Mouse (Mus musculus): ENCODE measurements around the gene Snx10.
A peak's percentile ranks its signal among the peaks of the same experiment; 100 is the strongest.

The Snx10 gene

DNA sequence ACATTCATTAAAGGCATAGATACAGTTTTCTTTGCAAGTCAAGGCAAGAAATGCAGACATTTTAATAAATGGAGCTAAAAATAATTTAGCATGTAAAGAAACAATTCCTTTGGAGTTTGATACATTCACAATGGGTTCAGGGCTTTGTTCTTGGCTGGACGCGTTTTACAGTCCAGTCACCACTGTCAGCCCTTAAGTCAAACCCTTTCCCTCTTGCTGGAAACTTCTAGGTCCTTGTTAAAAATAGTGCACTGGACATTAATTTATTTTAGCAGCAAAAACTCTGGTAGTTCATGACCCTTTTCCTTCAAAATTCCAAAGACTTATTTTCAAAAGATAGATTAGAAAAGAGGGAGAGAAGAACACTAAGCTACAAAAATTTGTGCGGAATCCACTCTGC is 68.1 kb downstream of the Snx10 start:
- no peak for DNase-seq

GRCm38 (mm10) chr6:51592356-51593115 is 68.8 kb downstream of the Snx10 start:
- peak; percentile 70 to 80 for DNase-seq

- DNase-seq, result no peak
These were observed 69.8 kb downstream of the Snx10 start for GRCm38 (mm10) chr6:51593446-51594035.

DNA sequence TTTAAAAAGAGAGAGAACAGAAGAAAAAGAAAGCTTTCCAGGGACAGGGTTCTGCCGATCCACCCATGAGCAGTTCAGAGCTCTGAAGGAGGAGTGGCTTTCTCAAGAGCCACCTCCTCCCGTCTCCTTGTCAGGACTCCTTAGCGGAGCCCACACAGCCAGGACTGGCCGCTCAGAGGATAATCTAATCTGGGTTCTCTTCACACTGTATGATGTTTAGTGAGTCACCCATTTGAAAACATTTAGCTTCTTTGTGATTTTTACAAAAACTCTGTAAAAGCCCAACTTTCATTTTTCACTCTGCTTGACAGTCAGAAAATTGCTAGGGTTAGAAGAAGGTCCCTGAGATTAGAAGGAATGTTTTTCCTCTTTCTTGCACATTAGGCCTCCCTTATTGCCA is 70.8 kb downstream of the Snx10 start:
- no peak for DNase-seq

DNA sequence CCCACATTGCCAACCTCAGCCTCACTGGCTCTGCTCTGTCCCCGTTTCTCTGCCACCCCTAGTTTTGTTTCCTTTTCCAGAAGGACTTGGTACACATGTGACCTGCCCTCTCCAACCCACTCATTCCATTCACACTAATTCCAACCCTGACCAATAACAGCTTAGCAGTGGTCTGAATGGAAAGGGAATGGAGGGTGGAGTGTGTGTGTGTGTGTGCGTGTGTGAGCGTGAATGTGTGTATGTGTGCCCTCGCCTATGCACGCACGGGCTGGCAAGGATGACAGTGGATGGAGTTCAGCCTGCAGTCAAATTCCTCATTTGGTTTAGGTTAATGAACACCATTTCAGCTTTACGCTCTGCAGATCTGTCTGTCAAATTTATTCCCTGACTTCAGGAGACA is 74.4 kb downstream of the Snx10 start:
- no peak for DNase-seq

- no peak for DNase-seq
These were observed 76.7 kb downstream of the Snx10 start for GRCm38 (mm10) chr6:51600412-51600811.

DNA sequence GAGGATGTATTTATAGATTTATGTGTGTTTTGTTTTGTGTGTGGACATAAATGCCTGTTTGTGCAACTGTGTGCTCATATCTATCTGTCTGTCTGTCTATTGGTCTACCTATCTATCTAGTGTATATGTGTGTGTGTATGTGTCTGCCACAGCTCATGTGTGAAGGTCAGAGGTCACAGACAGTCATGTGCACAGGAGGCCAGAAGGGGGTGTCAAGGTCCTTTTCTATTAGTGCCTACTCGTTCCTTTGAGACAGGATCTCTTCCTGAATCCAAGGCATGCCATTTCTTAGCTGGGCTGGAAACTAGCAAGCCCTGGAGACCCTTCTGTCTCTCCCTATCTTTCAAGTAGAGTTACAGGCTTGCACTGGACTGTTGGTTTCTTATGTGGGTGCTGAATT is 78.6 kb downstream of the Snx10 start:
- no peak for DNase-seq

- no peak for DNase-seq
These were observed 80.0 kb downstream of the Snx10 start for GRCm38 (mm10) chr6:51603691-51604090.

DNA sequence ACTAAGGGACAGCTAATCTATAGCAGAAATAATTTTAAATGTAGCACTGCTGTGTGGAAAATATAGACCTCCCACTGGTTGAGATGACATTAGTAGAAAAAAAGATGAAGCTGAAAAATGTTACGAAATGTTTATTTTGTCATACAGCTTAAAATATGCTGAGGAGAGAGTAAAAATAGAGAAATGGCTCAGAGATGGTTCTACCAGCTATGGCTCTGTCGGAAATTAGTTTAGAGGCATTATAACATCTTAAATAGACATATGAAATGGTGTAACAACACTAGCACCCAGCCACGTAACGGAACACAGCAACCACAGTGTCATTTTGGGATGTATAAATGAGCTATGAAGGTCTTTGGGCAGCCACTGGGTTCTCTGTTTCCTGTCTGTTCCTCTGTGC is 82.5 kb downstream of the Snx10 start:
- no peak for DNase-seq

DNA sequence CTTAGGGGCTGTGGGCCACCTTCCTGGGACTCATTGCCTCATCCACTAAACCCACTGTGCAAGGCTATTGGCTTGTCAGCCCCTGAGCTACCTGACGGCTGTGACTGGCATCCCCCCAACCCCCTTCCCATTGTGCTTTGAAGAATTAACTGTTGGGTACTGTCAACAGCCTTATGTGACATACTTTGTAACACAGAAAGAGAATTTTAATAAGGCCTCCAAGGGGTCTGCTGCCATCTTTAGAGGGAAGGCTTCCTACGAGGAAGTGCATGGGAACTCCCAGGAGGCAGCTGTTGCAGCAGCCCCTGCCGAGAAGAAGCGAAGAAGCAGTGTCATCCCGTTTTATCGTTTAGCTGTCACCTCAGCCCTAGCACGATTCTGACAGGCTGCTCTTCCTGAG is 83.1 kb downstream of the Snx10 start:
- no peak for DNase-seq

DNA sequence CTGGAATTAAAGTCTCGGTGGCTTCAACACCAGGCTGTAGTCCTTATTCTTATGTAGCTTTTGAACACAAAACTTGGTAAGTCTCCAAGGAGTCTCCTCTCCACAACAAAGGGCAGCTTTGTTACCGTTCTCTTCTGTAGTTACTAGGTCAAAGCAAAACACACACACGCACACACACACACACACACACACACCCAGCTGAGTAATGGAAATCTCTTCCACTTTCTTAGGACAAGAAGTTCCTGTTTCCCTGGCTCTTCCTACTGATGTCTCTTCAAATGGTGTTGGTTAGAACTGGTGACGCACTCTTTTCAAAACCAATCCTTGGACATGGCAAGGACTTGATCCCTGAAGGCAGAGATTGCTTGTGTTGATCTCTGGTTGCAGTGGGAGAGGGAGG is 87.9 kb downstream of the Snx10 start:
- DNase-seq, result no peak

DNA sequence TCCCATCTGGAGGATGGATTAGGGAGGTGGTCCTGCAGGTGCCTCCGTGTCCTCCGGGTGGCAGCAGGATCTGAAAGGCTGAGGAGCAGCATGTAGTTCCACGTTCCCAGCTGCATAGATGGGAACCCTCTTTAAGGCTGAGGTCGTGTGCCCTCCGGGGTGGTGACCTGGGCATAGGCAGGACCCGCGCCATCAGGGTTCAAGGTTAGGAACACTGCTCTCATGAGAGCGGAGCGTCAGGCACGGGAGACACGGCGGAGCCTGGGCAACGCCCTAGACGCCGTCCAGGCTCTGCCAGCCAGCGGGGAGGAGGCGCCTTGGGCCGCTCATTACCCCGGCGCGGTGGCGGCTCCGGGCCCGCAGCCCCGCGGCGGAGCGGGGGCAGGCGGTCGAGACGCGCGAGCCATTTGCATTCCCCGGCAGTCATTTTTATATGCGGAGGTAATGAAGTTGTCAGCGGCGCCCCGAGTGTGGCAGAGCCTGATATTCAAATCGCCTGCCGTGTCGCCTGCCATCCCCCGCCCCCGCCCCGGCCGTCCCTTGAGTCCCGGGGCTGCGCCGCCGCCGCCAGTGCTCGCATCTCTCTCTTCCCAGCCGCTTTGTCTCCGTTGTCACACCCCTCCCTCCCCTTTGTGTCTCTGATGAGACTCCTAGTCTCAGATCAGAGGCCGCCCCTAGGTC is 88.8 kb downstream of the Snx10 start:
- peak in 1 of 2 experiments; percentile 10 for DNase-seq

DNA sequence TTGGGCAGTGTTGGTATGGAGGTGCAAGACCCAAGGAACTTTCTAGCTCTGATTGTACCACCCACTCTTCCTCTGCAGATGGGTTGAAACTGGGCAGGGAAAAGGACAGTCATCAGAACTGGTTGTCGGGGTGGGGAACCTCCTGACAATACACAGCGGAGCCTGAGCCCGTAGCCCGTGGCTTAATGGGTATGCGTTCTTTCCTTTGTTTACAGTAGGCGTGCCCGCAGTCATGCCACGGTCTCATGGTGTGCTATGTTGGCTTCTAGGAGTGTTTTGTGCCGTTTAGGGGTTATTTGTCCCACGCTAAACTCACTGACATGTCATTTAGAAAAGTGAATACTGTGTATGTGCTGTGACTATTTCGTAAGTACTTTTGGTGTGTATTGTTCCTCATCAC is 90.0 kb downstream of the Snx10 start:
- no peak for DNase-seq

DNA sequence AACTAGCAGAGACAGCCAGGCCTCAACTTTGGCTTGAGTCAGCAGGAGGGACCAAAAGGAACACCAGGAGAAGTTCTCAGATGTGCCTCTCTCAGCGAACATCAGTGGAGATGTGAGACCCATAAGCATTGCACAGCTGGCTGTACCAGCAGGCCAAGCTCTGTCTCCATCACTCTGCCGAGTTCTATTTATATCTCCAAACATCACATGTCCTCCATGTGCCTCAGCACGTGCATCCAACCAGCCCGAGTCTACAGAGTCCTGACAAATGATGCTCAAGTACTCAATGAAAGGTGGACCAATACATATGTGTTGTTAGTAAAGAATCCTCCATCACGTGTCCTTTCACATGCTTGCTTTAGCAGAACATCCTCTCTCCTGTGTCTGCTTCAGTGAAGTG is 103.1 kb downstream of the Snx10 start:
- no peak for DNase-seq

- no peak for DNase-seq
These were observed 106.0 kb downstream of the Snx10 start for GRCm38 (mm10) chr6:51629671-51630070.

GRCm38 (mm10) chr6:51630184-51630583 is 106.5 kb downstream of the Snx10 start:
- DNase-seq, result no peak

- DNase-seq, result no peak
These were observed 109.4 kb downstream of the Snx10 start for GRCm38 (mm10) chr6:51632928-51633662.

GRCm38 (mm10) chr6:51633663-51634362 is 110.1 kb downstream of the Snx10 start:
- no peak for DNase-seq

DNA sequence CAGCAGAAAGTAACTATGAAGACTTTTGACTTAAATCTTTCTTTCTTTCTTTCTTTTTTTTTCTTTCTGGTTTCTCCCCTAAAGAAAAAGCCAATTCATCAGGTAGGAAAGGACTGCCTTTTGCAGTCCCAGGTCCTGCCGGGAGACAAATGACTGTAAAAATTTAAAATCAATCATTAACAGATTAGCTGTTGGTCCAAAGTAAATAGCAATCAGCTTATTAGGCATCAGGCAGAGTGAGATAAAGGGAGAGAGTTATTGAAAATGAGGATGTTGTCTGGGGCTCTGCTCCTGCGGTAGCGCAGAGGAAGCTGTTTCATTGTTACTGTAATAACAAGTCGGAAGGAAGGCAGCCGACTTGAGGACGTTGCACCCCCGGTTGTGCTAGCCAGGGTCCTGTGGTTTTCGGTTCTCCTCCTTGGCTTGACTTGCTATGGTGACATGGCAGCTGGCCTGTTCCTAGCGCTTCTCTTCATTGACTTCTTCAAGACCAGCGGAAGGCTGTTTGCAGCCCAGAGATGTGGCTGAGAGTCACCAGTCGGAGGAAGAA is 112.4 kb downstream of the Snx10 start:
- DNase-seq, result peak in 1 of 2 experiments; percentile 4

Data from thymus, adult 18-20 months (tissue).